Mouse (Mus musculus): ENCODE results near the gene Fhit.

Gene Fhit

DNA sequence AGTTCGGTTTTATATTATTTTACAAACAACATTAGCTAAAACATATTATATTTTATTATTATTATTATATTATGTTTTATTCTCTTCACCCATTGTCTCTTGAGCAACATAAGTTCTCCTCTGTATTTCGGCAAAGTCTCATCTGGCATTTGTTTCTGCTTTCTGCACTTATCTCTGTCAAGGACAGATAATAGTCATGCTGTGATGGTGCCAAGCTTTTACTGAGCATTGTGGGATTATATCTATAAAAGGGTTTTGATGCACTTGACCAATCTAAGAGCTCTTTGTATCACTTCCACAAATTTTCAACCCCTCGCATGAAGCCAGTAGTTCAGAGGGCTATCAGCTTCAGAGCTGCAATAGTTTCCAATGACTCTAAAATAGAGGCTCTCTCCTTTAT lies 845.1 kb downstream of the Fhit start:
- DNase-seq: no peak

DNA sequence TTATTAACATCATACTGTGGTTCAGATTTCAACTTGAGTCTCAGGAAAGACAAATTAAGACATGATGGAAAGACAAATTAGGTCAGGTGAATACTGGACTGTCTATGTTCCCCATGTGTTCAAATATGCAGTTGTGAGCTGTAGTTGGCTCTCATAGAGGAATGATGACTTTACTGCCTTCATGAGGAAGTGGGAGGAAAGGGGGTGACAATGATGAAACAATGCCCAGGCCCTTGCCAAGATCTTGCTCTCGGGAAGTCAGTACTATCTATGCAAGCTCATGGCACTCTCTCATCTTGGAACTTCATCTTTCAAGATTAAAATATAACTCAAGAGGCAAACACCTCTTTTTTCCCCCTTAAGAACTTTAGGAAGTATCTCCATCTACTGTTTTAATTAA lies 849.6 kb downstream of the Fhit start:
- DNase-seq: no peak

DNA sequence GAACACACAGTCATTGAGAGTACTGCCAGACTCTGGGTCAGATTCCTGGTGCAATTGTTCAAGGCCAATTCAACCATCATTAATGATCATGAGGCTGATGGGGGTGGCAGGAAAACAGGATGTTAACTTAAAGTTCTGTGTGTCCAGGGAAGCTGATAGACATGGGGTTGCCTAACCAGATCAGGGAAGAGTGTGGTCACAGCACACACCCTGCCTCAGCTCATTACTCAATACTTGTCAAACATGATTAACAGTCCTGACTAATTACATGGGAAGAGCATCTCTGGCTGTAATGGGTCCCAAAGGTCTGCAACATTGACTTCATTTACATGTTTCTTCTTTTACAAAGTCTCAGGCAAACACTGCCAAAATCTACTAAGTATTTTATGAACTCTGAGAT lies 856.5 kb downstream of the Fhit start:
- no peak for DNase-seq

DNA sequence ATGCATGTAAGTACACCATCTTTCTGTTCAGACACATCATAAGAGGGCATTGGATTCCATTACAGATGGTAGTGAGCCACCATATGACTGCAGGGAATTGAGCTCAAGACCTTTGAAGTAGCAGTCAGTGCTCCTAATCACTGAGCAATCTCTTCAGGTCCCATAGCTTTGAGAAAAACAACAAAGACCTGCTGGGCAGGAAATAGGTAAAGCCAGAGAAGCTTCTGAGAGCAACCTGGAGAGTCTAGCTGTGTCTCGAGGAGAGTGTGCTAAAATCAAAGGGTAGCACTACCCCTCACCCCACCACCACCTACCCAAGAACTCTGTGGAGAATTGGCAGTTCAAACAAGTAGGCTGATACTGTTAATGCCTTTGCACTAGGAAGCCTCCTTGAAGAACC lies 860.3 kb downstream of the Fhit start:
- no peak for DNase-seq

DNA sequence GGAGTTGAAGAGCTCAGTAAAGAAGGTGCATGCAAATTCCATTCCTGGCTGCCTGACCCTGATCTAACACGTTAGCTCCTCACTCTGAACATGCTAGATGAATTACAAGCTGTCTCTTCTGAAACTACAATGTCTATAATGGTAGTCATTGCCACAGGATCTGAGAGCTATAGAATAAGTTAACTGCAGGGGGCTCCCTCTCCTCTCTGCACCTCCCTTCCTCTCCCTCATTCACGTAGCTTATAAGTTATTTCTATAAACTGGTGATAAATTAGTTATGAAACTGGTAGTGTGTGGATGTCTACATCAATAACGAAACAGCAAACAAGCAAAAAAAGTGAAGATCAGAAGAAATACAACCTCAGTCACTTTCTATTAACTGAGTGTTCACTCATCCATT lies 860.9 kb downstream of the Fhit start:
- no peak for DNase-seq

DNA sequence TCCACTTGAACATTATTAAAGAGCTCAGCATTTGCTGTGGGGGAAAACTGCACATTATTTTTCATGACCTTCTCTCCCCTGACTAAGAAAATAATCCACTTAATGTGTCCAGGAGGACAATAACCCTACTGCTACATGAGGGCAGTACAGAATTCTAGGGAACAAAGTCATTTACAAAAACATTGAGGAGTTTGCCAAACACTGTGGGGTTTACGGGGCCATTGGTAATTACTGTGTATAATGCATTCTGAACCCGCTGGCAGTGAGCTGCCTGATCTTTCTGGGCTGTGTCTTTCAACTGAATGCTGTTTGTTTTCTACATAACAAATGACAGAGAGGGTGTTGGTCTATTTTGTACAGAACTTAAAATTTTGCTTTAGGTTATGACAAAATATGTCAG lies 862.8 kb downstream of the Fhit start:
- DNase-seq: no peak

DNA sequence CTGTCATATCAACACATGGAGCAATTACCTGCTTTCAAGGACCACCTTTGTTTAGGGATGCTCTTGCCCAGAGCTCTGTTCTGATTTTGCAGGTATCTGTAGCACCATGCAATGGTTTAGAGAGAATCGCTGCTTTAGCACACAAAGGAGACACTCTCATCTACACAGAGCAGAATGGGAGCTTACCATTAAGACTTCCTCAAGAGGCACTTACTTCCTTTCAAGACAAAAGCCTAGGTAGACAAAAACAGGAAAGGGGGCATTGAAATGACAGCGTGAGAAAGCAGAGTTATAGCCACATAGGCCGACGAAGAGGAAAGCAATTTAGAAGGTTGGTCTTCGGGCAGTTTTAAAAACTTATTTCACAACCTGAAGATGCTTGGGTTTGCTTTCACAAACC lies 872.8 kb downstream of the Fhit start:
- no peak for DNase-seq

DNA sequence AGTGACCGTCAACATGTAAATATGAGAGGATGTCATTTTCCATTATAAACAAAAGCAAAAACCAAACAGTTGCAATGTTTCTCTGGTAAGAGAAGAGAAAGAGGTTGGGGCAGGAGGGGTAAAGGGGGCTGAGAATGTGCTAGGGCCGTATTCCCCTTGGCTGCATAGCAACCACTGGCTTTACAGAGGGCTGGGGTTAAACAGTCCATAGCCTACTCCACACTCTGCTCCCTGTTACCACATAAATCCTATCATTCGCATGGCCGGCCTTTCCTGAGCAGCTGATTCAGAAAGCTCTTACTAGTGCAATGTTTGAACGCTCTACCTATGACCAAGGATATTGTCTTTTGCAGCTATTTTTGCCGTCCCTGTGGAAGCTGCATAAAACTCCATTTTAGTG lies 875.8 kb downstream of the Fhit start:
- no peak for DNase-seq

DNA sequence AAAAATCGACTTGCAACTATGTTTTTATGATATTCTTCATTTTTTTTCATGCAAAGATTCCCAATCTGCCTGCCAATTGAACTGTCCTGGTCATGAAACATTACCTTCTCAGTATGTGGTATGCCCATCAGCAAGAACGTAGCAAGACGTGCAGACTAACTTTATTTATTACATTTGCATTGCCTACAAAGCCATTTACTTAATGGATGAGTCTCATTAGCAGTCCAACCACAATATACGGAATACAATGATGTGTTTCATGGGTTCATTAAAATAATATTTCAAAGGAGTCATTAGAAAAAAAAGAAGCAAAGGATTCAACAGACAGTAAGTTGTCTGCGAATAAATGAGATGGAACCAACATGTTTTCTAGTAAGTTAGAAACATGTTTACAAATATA lies 933.1 kb downstream of the Fhit start:
- DNase-seq: no peak

DNA sequence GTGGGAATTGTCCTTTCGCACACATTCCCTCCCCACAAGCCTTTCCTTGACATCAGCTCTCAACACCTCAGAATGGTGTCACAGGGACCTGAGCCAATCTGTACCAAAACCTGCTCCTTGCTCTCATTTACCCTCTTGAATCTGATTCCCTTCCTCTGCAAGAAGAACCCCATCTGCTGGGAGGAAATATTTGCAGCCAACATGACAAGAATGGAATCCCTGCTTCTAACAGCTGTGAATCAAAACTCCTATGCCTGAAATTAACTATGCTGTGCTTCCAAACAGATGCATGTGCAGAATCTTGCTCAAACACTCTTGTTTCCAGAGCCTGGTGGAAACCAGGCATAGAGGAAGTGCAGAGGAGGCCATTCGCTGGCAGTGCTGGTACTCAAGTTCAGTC lies 940.0 kb downstream of the Fhit start:
- DNase-seq: no peak

DNA sequence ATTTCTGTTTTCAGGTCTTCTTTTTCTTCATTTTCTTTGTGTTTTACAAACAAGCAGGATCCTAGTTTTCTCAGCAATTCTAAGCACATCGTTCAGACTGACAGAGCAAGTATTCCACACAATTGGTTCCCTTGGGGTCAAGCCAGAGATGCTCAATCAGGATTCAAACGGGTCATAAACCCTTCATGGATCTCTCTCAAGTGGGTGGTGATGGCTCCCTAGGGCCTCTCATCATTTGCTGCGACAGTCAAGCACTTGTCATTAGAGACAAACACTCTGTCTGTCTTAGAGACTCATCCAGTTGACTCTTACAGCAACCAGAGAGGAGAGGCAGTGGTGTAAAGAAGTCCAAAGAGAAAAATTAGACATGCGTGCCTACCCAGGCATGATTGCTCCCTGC lies 948.6 kb downstream of the Fhit start:
- DNase-seq: no peak

DNA sequence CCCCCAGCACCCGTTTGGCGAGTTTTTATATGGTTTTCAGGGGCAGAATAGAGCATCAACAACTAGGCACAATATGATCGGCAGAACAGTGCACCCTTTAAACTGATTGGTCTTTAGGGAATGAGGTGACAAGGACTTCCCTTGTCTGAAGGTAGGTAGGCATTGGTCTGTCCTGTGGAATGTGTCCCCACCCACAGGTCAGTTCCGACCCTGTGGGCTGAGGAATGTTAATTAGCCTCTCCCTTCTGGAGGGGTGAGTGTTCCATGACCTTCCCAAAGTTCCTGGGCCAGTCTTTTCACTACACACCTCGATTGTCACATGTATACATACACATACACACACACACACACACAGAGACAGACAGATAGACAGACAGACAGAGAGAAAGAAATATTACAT lies 950.7 kb downstream of the Fhit start:
- no peak for DNase-seq

DNA sequence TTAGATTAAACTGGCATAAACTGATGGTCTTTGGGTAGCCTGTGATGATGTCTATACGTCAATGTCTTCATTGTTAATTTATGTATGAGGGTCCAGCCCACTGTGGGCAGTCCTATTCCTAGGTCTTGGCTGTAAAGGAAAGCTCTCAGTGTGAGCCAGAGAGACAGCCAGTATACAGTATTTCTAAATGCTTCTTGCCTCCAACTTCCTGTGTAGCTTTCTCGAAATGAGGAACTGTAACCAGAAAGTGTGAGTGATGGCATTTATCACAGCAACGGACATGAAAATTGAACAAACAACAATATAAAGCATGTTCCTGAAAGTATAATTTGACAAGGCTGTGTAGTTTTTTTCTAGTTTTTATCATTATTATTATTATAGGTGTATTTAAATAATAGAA lies 952.8 kb downstream of the Fhit start:
- DNase-seq: no peak

DNA sequence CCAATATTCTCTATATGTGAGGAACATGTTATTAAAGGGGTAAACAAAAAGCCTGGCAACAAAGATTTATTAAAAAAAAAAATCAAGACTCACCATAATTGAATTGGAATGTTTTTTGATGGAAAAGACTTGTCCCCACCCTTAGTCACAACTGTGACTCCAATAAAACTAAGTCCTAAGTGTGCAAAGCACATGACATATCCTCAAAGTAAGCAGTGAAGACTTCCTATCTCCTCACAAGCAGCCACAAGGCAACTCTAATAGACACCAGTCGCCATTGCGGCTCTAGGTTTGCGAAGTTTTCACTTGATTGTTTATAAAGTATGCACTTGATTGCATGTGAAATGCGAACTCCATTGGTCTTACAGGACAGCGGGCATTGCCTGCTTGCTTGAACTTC lies 956.1 kb downstream of the Fhit start:
- DNase-seq: no peak

DNA sequence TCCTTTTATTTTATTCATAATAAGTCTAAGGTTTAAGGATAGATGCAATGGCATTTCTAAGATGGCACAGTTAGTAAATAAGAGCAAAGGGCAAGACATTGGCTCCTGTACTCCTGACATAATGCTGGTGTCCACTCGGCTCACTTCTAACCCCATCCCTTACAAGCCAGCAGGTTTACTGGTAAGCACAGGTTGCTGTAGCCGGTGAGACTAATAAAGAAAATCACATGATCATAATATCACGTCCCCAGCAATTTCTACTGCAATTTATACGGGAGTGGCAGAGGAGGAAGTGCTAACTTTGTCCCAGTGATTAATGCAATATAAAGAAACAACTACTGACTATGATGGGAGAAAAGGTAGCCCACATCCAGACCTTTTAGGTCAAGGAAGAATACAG lies 956.5 kb downstream of the Fhit start:
- no peak for DNase-seq

DNA sequence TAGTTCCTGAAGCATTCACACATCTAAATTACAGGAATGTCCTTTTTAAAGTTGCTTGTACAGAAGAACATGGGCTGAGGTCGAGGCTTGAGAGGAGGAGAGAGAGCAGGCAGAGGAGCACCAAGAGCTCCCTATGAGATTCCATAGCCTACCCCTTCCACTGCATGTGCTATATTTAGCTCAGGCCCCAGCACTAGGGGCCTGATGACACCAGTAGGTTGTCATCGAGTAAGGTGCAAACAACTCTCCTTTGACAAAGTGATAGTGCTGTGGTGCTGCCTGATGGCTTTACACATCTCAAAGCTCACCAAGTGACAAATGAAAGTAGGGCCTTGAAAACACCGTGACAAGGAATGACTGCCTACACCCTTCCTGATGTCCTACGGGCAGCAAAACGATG lies 967.7 kb downstream of the Fhit start:
- no peak for DNase-seq

DNA sequence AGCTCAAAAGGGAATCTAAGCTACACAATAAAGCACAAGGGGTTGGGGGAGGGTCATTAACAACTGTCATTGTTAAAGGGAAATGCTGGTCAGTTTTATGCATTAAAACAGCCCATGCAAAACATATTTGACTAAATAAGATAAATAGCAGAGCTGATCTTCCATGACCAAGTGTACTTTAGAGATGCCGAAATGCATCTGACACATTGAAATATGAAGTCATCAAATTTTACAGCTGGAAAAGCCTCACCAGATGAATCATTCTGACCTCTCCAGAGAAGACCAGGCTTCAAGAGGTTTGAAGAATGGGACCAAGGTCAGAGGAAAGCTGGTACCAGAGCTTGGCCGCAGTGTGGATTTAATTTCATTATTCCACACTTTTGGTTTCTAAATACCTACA lies 990.1 kb downstream of the Fhit start:
- no peak for DNase-seq

DNA sequence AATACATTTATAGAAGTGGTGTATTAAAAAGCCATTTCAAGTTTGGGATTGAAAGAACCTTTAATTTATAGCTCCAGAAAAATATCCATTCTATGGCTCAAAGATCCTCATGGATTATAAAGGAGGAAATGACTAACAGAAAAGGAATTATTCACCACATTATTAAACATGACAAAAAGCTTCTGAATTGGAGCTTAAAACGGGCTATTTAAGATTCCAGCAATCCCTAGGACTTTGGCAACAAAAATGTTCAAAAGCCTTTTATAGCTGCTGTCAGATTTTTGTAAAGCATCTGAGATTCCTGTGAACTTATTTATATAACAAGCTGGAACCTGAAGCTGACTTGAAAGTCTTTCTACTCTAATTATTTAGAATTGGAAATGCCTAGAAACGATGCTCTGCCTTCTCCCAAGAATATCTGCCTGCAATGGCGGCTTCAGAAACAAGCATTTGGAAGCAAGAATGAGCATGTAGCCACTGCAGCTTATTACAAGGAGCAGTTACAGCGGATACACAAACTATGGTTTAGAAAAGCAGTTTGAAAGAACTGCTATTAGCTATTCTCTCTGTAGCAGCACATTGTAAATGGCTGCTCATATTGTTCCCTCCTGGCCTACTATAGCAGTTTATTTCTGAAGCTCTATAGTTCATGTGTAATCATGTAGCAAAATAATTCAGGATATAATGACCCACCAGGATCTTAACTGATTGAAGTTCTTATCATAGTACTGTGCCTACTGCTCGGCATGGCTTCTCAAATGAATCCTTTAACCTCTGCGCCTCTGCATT lies 995.0 kb downstream of the Fhit start:
- DNase-seq: no peak

DNA sequence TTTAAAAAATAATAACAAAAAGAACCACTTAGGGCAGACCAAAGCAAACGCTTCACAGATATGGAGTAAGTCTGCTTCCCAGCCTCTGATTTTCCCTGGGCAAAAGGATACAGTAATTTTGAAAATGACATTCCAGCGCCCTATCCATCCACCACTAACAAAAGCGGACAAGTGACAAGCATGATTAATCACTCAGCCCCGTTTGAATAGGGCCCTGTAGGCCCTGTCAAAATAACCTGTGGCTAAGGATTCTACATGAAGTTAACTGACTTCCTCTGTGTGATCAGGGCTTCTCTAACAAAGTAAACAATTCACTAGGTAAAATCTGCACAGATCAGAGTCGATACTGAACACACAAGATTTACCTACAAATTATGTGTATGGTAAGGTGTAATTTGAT lies 1012.0 kb downstream of the Fhit start:
- DNase-seq: no peak

DNA sequence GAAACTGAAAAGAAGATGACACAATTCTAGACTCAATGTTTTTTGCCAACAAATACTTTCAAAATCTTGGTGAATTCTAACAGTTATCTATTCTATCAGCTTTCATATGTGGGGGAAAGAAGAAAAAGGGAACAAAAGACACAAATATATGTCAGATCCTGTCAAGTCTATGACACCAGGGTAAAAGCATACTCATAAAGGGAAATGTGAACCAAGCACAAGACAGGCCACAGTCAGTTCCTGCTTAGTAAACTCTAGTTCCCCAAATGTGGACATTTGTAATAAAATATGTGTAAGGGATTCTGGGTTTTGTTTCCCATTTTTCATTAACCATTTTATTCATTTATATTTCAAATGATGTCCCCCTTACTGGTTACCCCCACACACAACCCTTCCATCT lies 1022.5 kb downstream of the Fhit start:
- no peak for DNase-seq

DNA sequence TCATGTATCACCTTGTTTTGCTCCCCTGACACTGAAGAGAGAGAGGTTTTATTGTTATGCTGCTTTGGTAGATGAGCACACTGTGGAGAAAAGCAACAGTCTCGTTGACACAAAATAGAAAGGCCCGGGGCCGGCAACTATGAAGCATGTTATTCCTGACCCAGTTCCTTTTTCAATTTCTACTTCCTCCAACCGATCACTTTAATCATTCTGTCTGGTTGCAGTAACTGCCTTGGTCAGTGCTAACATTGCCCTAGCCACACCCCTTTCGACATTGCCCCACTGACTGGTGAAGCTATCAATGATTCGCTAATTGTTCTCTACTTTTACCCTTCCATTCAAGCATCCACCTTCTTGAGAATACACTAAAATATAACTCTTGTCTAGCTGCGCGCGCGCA lies 1028.0 kb downstream of the Fhit start:
- peak; percentile 1 to 7 for DNase-seq

DNA sequence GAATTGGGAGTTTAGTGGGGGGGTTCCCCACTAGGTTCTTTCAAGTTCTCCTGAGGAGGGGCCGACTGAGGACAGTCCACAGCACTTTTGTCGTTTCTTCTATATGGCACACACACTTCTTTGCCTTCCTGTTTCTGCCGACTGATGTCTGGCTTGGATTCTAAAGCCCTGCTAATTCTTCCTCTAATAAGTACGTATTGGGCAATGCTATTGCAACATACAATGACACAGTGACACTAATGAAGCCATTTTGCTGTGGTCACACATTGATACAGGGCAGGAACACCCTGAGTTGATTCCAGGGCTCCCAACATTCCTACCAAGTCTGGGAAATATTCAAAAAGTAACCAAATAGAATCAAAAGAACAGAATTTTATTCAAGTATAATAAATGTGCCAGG lies 1032.2 kb downstream of the Fhit start:
- DNase-seq: no peak

DNA sequence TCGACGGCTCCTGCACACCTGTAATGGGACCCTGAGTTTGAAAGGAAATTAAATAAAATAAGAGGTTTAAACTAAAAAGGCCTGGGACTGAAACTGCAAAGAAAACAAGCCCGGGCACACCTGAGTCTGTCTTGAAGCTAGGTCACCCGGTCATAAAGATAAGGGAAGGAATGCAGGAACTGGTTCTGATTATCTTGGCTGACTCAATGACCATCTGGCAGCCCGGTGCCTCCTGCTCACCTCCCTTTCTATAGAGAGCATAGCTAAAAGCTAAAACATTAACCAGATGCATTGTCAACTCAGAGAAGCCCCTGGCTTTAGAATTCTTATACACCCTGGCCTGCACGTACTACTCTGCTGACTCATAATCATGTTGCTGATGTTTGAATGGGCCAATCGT lies 1032.7 kb downstream of the Fhit start:
- DNase-seq: no peak

DNA sequence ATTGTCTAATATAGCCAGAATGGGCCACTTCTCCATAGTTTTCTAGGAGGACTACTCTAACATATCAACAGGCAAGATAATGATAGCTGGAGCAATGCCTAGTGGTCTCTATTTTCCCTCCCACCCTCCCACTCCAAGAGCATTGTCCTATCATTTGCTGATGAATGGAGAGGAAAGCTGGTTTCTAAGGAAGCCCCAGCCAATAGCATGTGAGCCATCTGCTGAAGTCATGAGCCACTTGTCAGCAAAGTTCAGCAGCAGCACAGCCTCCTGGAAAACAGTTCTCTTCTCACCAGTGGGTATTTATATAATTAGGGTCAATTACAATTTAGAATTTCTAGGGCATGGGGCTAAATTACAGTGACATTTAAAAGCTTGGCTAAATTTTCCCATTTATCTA lies 1035.3 kb downstream of the Fhit start:
- DNase-seq: no peak

DNA sequence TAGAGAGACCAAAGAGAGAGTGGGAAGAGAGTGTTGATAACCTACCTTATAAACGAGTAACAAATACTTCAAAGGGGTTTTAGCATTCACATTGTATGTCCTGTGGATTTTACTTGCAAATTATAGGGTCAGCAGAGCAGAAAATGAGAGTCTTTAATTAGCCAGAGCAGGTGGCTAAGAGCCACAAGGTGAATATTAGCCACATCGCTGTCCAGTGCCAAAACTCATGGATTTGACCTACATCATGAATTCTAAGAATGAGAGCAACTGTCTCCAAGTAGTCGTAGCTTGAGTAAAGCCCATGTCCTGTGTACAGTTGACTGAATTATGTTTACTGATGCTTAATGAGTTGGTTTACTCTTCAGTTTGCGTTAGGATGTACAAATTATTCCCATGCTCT lies 1039.7 kb downstream of the Fhit start:
- DNase-seq: peak; percentile 49 to 54

DNA sequence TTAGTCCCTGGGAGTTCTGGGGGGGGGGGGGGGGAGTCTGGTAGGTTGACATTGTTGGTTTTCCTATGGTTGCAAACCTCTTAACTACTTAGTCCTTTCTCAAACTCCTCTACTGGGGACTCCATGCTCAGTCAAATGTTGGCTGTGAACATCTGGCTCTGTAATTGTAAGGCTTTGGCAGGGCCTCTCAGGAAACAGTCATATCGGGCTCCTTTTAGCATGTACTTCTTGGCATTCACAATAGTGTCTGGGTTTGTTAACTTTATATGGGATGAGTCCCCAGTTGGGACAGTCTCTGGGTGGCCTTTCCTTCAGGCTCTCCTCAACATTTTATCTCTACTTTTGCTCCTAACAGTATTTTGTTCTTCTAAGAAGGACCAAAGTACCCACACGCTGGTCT lies 1065.6 kb downstream of the Fhit start:
- DNase-seq: no peak
